Mouse (Mus musculus): ENCODE measurements around the gene Ano10. TPM values are rescaled to one million over a fixed set of nuclear protein-coding genes. Genes with fewer than 3 reads are reported as not detected.

Gene Ano10
- total and polyA plus RNA-seq, 3 experiments = 3.2 to 26.8 (median 8.3) TPM

- DNase-seq (ENCODE audit: low spot score) = no peak
- H3K9me3 ChIP-seq (replicated peaks) = no peaks in the 10 kb centered on the region
- no peaks in the 10 kb centered on the region; the same call in 1 of the 2 replicates for H3K4me1 ChIP-seq (ENCODE audit: insufficient read depth, low read depth, low read length)
- no peaks in the 10 kb centered on the region for H3K36me3 ChIP-seq (replicated peaks)
- TF ChIP-seq TAL1 (conservative IDR thresholded peaks at IDR 0.05; ENCODE audit: low read depth, low read length) (no peak), GATA1 (IDR thresholded peaks at IDR 0.05; ENCODE audit: borderline replicate concordance, low read length) (no peak), CTCF (IDR thresholded peaks at IDR 0.05; ENCODE audit: low read depth, low read length) (no peak), GATA2 (IDR thresholded peaks at IDR 0.05; ENCODE audit: borderline replicate concordance, low read depth, low read length) (no peak), POLR2AphosphoS5 (IDR thresholded peaks at IDR 0.05; ENCODE audit: insufficient replicate concordance, low read depth, low read length) (no peak)
- peaks cover 13% of the 10 kb centered on the region for H3K27me3 ChIP-seq (ENCODE audit: insufficient read depth, low read length)
- ATAC-seq (ENCODE audit: extremely low read depth, insufficient number of reproducible peaks, low FRiP score, poor library complexity, severe bottlenecking) = no peak
- H3K4me3 ChIP-seq (ENCODE audit: low read depth, low read length) = no peak overlapping the region
These were observed 31.8 kb upstream of the Ano10 start for GRCm38 (mm10) chr9:122325996-122326395.

- H3K36me3 ChIP-seq (replicated peaks) = no peaks in the 10 kb centered on the region
- peaks cover 5% of the 10 kb centered on the region; the same call in 1 of the 2 replicates for H3K4me1 ChIP-seq (ENCODE audit: insufficient read depth, low read depth, low read length)
- ATAC-seq (ENCODE audit: extremely low read depth, insufficient number of reproducible peaks, low FRiP score, poor library complexity, severe bottlenecking) (no peak), DNase-seq (ENCODE audit: low spot score) (no peak)
- no peak overlapping the region for H3K4me3 ChIP-seq (ENCODE audit: low read depth, low read length)
- H3K9me3 ChIP-seq (replicated peaks) = peaks cover 2% of the 10 kb centered on the region; the same call in 1 of the 2 replicates
- TF ChIP-seq TAL1 (conservative IDR thresholded peaks at IDR 0.05; ENCODE audit: low read depth, low read length) (no peak), CTCF (IDR thresholded peaks at IDR 0.05; ENCODE audit: low read depth, low read length) (no peak)
- H3K27me3 ChIP-seq (ENCODE audit: insufficient read depth, low read length) = peaks cover 16% of the 10 kb centered on the region
These were observed 28.1 kb upstream of the Ano10 start for GRCm38 (mm10) chr9:122322356-122322755.

- H3K36me3 ChIP-seq (replicated peaks) = no peaks in the 10 kb centered on the region
- no peak for DNase-seq (ENCODE audit: low spot score)
- H3K4me1 ChIP-seq (ENCODE audit: insufficient read depth, low read depth, low read length) = peaks cover 5% of the 10 kb centered on the region; the same call in 1 of the 2 replicates
- no peak for ATAC-seq (ENCODE audit: extremely low read depth, insufficient number of reproducible peaks, low FRiP score, poor library complexity, severe bottlenecking)
- H3K4me3 ChIP-seq (ENCODE audit: low read depth, low read length) = no peak overlapping the region
- TF ChIP-seq CTCF (IDR thresholded peaks at IDR 0.05; ENCODE audit: low read depth, low read length) (no peak), TAL1 (conservative IDR thresholded peaks at IDR 0.05; ENCODE audit: low read depth, low read length) (no peak), GATA1 (IDR thresholded peaks at IDR 0.05; ENCODE audit: borderline replicate concordance, low read length) (no peak), GATA2 (IDR thresholded peaks at IDR 0.05; ENCODE audit: borderline replicate concordance, low read depth, low read length) (no peak), POLR2AphosphoS5 (IDR thresholded peaks at IDR 0.05; ENCODE audit: insufficient replicate concordance, low read depth, low read length) (no peak)
- peaks cover 16% of the 10 kb centered on the region for H3K27me3 ChIP-seq (ENCODE audit: insufficient read depth, low read length)
- H3K9me3 ChIP-seq (replicated peaks) = peaks cover 2% of the 10 kb centered on the region; the same call in 1 of the 2 replicates
These were observed 26.4 kb upstream of the Ano10 start for GRCm38 (mm10) chr9:122320626-122321025.

GRCm38 (mm10) chr9:122316562-122316961 lies 22.3 kb upstream of the Ano10 start:
- Histone ChIP-seq H3K9me3 (replicated peaks) (peaks cover 2% of the 10 kb centered on the region; the same call in 1 of the 2 replicates), H3K27me3 (ENCODE audit: insufficient read depth, low read length) (peaks cover 7% of the 10 kb centered on the region), H3K4me1 (ENCODE audit: insufficient read depth, low read depth, low read length) (peaks cover 18% of the 10 kb centered on the region), H3K36me3 (replicated peaks) (no peaks in the 10 kb centered on the region), H3K4me3 (ENCODE audit: low read depth, low read length) (no peak overlapping the region)
- TF ChIP-seq CTCF (IDR thresholded peaks at IDR 0.05; ENCODE audit: low read depth, low read length) (no peak), GATA1 (IDR thresholded peaks at IDR 0.05; ENCODE audit: borderline replicate concordance, low read length) (no peak), GATA2 (IDR thresholded peaks at IDR 0.05; ENCODE audit: borderline replicate concordance, low read depth, low read length) (no peak), POLR2AphosphoS5 (IDR thresholded peaks at IDR 0.05; ENCODE audit: insufficient replicate concordance, low read depth, low read length) (no peak), TAL1 (conservative IDR thresholded peaks at IDR 0.05; ENCODE audit: low read depth, low read length) (no peak)
- DNase-seq (ENCODE audit: low spot score) (no peak), ATAC-seq (ENCODE audit: extremely low read depth, insufficient number of reproducible peaks, low FRiP score, poor library complexity, severe bottlenecking) (no peak)

- Histone ChIP-seq H3K9me3 (replicated peaks) (peaks cover under 1% of the 10 kb centered on the region; the same call in 1 of the 2 replicates), H3K4me3 (ENCODE audit: low read depth, low read length) (no peak overlapping the region), H3K36me3 (replicated peaks) (no peaks in the 10 kb centered on the region), H3K27me3 (ENCODE audit: insufficient read depth, low read length) (peaks cover under 1% of the 10 kb centered on the region; the same call in 1 of the 2 replicates), H3K4me1 (ENCODE audit: insufficient read depth, low read depth, low read length) (peaks cover 29% of the 10 kb centered on the region)
- no peak for ATAC-seq (ENCODE audit: extremely low read depth, insufficient number of reproducible peaks, low FRiP score, poor library complexity, severe bottlenecking)
- DNase-seq (ENCODE audit: low spot score) = no peak
- TF ChIP-seq CTCF (IDR thresholded peaks at IDR 0.05; ENCODE audit: low read depth, low read length) = no peak
- no peak for TF ChIP-seq GATA2 (IDR thresholded peaks at IDR 0.05; ENCODE audit: borderline replicate concordance, low read depth, low read length)
- TF ChIP-seq TAL1 (conservative IDR thresholded peaks at IDR 0.05; ENCODE audit: low read depth, low read length) = no peak
- TF ChIP-seq POLR2AphosphoS5 (IDR thresholded peaks at IDR 0.05; ENCODE audit: insufficient replicate concordance, low read depth, low read length) = no peak
- TF ChIP-seq GATA1 (IDR thresholded peaks at IDR 0.05; ENCODE audit: borderline replicate concordance, low read length) = no peak
These were observed 21.3 kb upstream of the Ano10 start for GRCm38 (mm10) chr9:122315501-122315900.

GRCm38 (mm10) chr9:122314942-122315341 lies 20.7 kb upstream of the Ano10 start:
- TF ChIP-seq TAL1 (conservative IDR thresholded peaks at IDR 0.05; ENCODE audit: low read depth, low read length) = no peak
- TF ChIP-seq CTCF (IDR thresholded peaks at IDR 0.05; ENCODE audit: low read depth, low read length) = no peak
- no peak for TF ChIP-seq POLR2AphosphoS5 (IDR thresholded peaks at IDR 0.05; ENCODE audit: insufficient replicate concordance, low read depth, low read length)
- TF ChIP-seq GATA1 (IDR thresholded peaks at IDR 0.05; ENCODE audit: borderline replicate concordance, low read length) = no peak
- no peak for TF ChIP-seq GATA2 (IDR thresholded peaks at IDR 0.05; ENCODE audit: borderline replicate concordance, low read depth, low read length)

More at GRCm38 (mm10) chr9:122314942-122315341, 20.7 kb upstream of the Ano10 start:
- no peak for ATAC-seq (ENCODE audit: extremely low read depth, insufficient number of reproducible peaks, low FRiP score, poor library complexity, severe bottlenecking)
- no peaks in the 10 kb centered on the region for H3K36me3 ChIP-seq (replicated peaks)
- no peaks in the 10 kb centered on the region for H3K27me3 ChIP-seq (ENCODE audit: insufficient read depth, low read length)
- peaks cover 34% of the 10 kb centered on the region for H3K4me1 ChIP-seq (ENCODE audit: insufficient read depth, low read depth, low read length)
- H3K4me3 ChIP-seq (ENCODE audit: low read depth, low read length) = no peak overlapping the region
- DNase-seq (ENCODE audit: low spot score) = no peak
- H3K9me3 ChIP-seq (replicated peaks) = no peaks in the 10 kb centered on the region

Data from G1E (cell line).